Mouse (Mus musculus) G1E (cell line): ENCODE measurements around the gene Elovl3.

ENCODE experiments used
- CTCF ChIP-seq: IDR thresholded peaks from 2 replicates; pipeline ENCODE4 v1.5.1; 2012; ENCODE audit warnings: low read depth, low read length, inconsistent platforms, mixed read lengths
- GATA1 ChIP-seq: IDR thresholded peaks from 2 replicates; pipeline ENCODE4 v1.6.1; 2012; ENCODE audit warnings: borderline replicate concordance, low read length, inconsistent platforms, mixed read lengths

GRCm38 (mm10) chr19:46114617-46115016 is 17.1 kb upstream of the Elovl3 start:
- no peak for TF ChIP-seq CTCF
- no peak for TF ChIP-seq GATA1
